Mouse (Mus musculus): Measurements from ENCODE around the gene Cox15. TPM values are rescaled to one million over a fixed set of nuclear protein-coding genes. Genes with fewer than 3 reads are reported as not detected.

Gene Cox15
- polyA plus RNA-seq, 1 experiment from 2014 or later = 4.5 TPM

- DNase-seq (ENCODE audit: low spot score) (no peak), ATAC-seq (no peak)
- no peak overlapping the region for H3K9ac ChIP-seq (replicated peaks; ENCODE audit: low read depth)
- H3K4me1 ChIP-seq (ENCODE audit: insufficient read depth, low read depth, low read length) = no peaks in the 10 kb centered on the region
- no peak overlapping the region for H3K4me3 ChIP-seq (ENCODE audit: low read depth, low read length)
- H3K27me3 ChIP-seq (replicated peaks; ENCODE audit: insufficient read depth, low read length) = no peaks in the 10 kb centered on the region
- H3K4me2 ChIP-seq (replicated peaks; ENCODE audit: low read depth, low read length) = no peak overlapping the region
- H3K27ac ChIP-seq (ENCODE audit: low read length) = no peak overlapping the region
- no peak for TF ChIP-seq CTCF (IDR thresholded peaks at IDR 0.05)
- TF ChIP-seq EP300 (IDR thresholded peaks at IDR 0.05) = no peak
- 96% methylated on average over 5 of the region's 5 CpGs for WGBS
- H3K9me3 ChIP-seq (ENCODE audit: low read length) = no peaks in the 10 kb centered on the region
- H3K36me3 ChIP-seq (ENCODE audit: insufficient read depth, low read length) = no peaks in the 10 kb centered on the region
Observed at GRCm38 (mm10) chr19:43697666-43698370, 55.0 kb downstream of the Cox15 start.

- ATAC-seq = no peak
- Histone ChIP-seq H3K27me3 (replicated peaks; ENCODE audit: insufficient read depth, low read length) (no peaks in the 10 kb centered on the region), H3K4me3 (ENCODE audit: low read depth, low read length) (no peak overlapping the region), H3K9ac (replicated peaks; ENCODE audit: low read depth) (no peak overlapping the region), H3K4me1 (ENCODE audit: insufficient read depth, low read depth, low read length) (no peaks in the 10 kb centered on the region), H3K36me3 (ENCODE audit: insufficient read depth, low read length) (no peaks in the 10 kb centered on the region), H3K9me3 (ENCODE audit: low read length) (no peaks in the 10 kb centered on the region), H3K27ac (ENCODE audit: low read length) (no peak overlapping the region), H3K4me2 (replicated peaks; ENCODE audit: low read depth, low read length) (no peak overlapping the region)
- no peak for DNase-seq (ENCODE audit: low spot score)
- WGBS = 58% methylated on average over 10 of the region's 10 CpGs
- TF ChIP-seq EP300 (IDR thresholded peaks at IDR 0.05) (no peak), CTCF (IDR thresholded peaks at IDR 0.05) (no peak)
Observed at GRCm38 (mm10) chr19:43695514-43695964, 57.3 kb downstream of the Cox15 start.

- Histone ChIP-seq H3K27me3 (replicated peaks; ENCODE audit: insufficient read depth, low read length) (no peaks in the 10 kb centered on the region), H3K4me2 (replicated peaks; ENCODE audit: low read depth, low read length) (no peak overlapping the region), H3K27ac (ENCODE audit: low read length) (no peak overlapping the region), H3K9ac (replicated peaks; ENCODE audit: low read depth) (no peak overlapping the region), H3K9me3 (ENCODE audit: low read length) (no peaks in the 10 kb centered on the region), H3K4me3 (ENCODE audit: low read depth, low read length) (no peak overlapping the region), H3K36me3 (ENCODE audit: insufficient read depth, low read length) (no peaks in the 10 kb centered on the region), H3K4me1 (ENCODE audit: insufficient read depth, low read depth, low read length) (peaks cover 3% of the 10 kb centered on the region; the same call in 1 of the 2 replicates)
- TF ChIP-seq EP300 (IDR thresholded peaks at IDR 0.05) = no peak
- no peak for TF ChIP-seq CTCF (IDR thresholded peaks at IDR 0.05)
- ATAC-seq (no peak), DNase-seq (ENCODE audit: low spot score) (no peak)
- WGBS = 89% methylated on average over 14 of the region's 14 CpGs
Observed at GRCm38 (mm10) chr19:43692815-43693214, 60.0 kb downstream of the Cox15 start.

GRCm38 (mm10) chr19:43689419-43690246 is 63.2 kb downstream of the Cox15 start, which contains the start of gene Entpd7:
Gene Entpd7 (plus strand): TSS chr19:43689672.
- peak; percentile 71 for TF ChIP-seq CTCF (IDR thresholded peaks at IDR 0.05)
- no peak for TF ChIP-seq EP300 (IDR thresholded peaks at IDR 0.05)
- Histone ChIP-seq H3K36me3 (ENCODE audit: insufficient read depth, low read length) (no peaks in the 10 kb centered on the region), H3K4me3 (ENCODE audit: low read depth, low read length) (peak within 1 kb of the TSS; percentile 69), H3K27me3 (replicated peaks; ENCODE audit: insufficient read depth, low read length) (no peaks in the 10 kb centered on the region), H3K27ac (ENCODE audit: low read length) (peak within 1 kb of the TSS; percentile 43), H3K9me3 (ENCODE audit: low read length) (no peaks in the 10 kb centered on the region), H3K4me1 (ENCODE audit: insufficient read depth, low read depth, low read length) (peaks cover 3% of the 10 kb centered on the region; the same call in 1 of the 2 replicates), H3K9ac (replicated peaks; ENCODE audit: low read depth) (peak within 1 kb of the TSS; percentile 57), H3K4me2 (replicated peaks; ENCODE audit: low read depth, low read length) (peak within 1 kb of the TSS; percentile 77)
- DNase-seq (ENCODE audit: low spot score) (peak; percentile 98), ATAC-seq (peak; percentile 100)
- WGBS = under 1% methylated on average over 59 of the region's 60 CpGs

Other genes starting within 250 kb of the Cox15 start
- gene Got1, start 228.4 kb downstream of the Cox15 start, polyA plus RNA-seq (2015; fragmentation: Nextera tagmentation; extraction: Ambion mirVana) = 14.2 and 15.6 TPM in 2 replicates
- gene Nkx2-3, start 140.7 kb downstream of the Cox15 start, polyA plus RNA-seq (2015; fragmentation: Nextera tagmentation; extraction: Ambion mirVana) = not detected in 2 replicates
- 11.9 and 13.3 TPM in 2 replicates for gene Slc25a28, start 78.1 kb downstream of the Cox15 start, polyA plus RNA-seq (2015; fragmentation: Nextera tagmentation; extraction: Ambion mirVana)
- 5.1 and 6.1 TPM in 2 replicates for gene Entpd7, start 63.3 kb downstream of the Cox15 start, polyA plus RNA-seq (2015; fragmentation: Nextera tagmentation; extraction: Ambion mirVana)
- 14.9 and 17.1 TPM in 2 replicates for gene Cutc, start within 50 bp of the Cox15 start, polyA plus RNA-seq (2015; fragmentation: Nextera tagmentation; extraction: Ambion mirVana)
- 0.02 TPM in 1 of 2 replicates, not detected in the other for gene Abcc2, start 29.2 kb upstream of the Cox15 start, polyA plus RNA-seq (2015; fragmentation: Nextera tagmentation; extraction: Ambion mirVana)
- 10.0 and 10.2 TPM in 2 replicates for gene Dnmbp, start 187.2 kb upstream of the Cox15 start, polyA plus RNA-seq (2015; fragmentation: Nextera tagmentation; extraction: Ambion mirVana)
- 5.0 and 5.1 TPM in 2 replicates for gene Cpn1, start 233.6 kb upstream of the Cox15 start, polyA plus RNA-seq (2015; fragmentation: Nextera tagmentation; extraction: Ambion mirVana)

All from lung, postnatal 0 days (tissue).